Mouse (Mus musculus): Measurements from ENCODE around the gene Primpol.

DNA sequence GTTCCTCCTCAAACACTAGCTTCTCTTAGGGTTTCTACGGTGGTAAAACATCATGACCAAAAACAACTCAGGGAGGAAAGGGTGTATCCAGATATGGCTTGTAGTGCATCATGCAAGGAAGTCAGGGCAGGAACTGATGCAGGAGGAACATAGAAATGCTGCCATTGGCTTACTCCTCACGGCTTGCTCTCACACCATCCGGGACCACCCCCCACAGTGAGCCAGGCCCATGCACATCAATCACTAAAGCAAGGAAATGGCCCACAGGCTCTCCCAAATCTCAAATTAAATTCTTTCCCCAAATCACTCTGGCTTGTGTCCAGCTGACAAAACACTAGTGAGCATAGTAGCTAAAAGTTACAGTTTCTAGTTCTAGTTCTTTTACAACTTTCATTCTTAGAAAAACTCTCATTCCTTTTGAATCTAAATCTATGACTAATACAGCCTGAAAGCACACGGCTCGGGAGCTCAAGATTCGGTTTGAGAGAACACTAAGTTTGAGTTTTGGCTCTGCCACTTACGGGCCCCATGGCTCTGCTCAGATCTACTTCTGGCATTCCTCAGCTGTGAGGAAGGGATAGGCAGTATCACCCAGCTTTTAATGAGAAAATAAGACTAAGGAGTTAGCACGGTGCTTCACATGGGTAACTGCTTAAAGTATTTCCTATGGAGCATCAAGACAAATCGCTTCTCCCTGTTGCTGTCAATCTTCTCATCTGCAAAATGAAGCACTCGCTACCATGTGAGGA is 15.9 kb downstream of the Primpol start:
- TF ChIP-seq TAL1 (IDR thresholded peaks at IDR 0.05; ENCODE audit: low read length), result no peak
- TF ChIP-seq CTCF (IDR thresholded peaks at IDR 0.05 in 2 of 3, conservative IDR thresholded peaks at IDR 0.05 in 1 of 3; ENCODE audit: control insufficient read depth in 1 of 3, insufficient read depth in 1 of 3, low read depth in 2 of 3, low read length in 3 of 3, poor library complexity in 1 of 3, severe bottlenecking in 1 of 3), result no peak
- TF ChIP-seq CHD2 (IDR thresholded peaks at IDR 0.05; ENCODE audit: low read length), result no peak
- TF ChIP-seq EP300 (IDR thresholded peaks at IDR 0.05; ENCODE audit: low read depth in 1 of 2, low read length in 2 of 2), result no peak; a peak in 1 of 4 replicates
- no peak for TF ChIP-seq MAFK (IDR thresholded peaks at IDR 0.05; ENCODE audit: borderline replicate concordance, low read depth, low read length)
- no peak for TF ChIP-seq SMC3 (IDR thresholded peaks at IDR 0.05; ENCODE audit: low read depth, low read length)
- no peak for TF ChIP-seq POLR2A (IDR thresholded peaks at IDR 0.05; ENCODE audit: control insufficient read depth in 1 of 2, insufficient read depth in 1 of 2, low read depth in 1 of 2, low read length in 2 of 2, poor library complexity in 1 of 2)
- no peak for TF ChIP-seq GABPA (IDR thresholded peaks at IDR 0.05; ENCODE audit: low read depth, low read length)
- no peak for TF ChIP-seq MYC (IDR thresholded peaks at IDR 0.05; ENCODE audit: low read depth, low read length)
- TF ChIP-seq ZC3H11A (IDR thresholded peaks at IDR 0.05; ENCODE audit: low read depth, low read length), result no peak
- TF ChIP-seq BHLHE40 (IDR thresholded peaks at IDR 0.05; ENCODE audit: borderline replicate concordance, low read depth, low read length), result no peak
- no peak for TF ChIP-seq SIN3A (IDR thresholded peaks at IDR 0.05; ENCODE audit: low read length)
- no peak for TF ChIP-seq ZNF384 (IDR thresholded peaks at IDR 0.05; ENCODE audit: low read depth, low read length)
- no peak for TF ChIP-seq MEF2A (IDR thresholded peaks at IDR 0.05; ENCODE audit: extremely low read depth, insufficient replicate concordance, low read depth, low read length, poor library complexity, severe bottlenecking)
